Mouse (Mus musculus) erythroblast, embryonic 14.5 days (primary cell): ENCODE measurements around the gene C130032M10Rik.

Experiments
- GATA1 ChIP-seq: IDR thresholded peaks from 2 replicates; pipeline ENCODE4 v1.6.1; 2012; ENCODE audit warnings: low read length, inconsistent platforms, mixed read lengths
- TAL1 ChIP-seq: IDR thresholded peaks from 3 replicates; pipeline ENCODE4 v1.6.1; 2012; ENCODE audit warnings: low read length, inconsistent platforms, mixed read lengths

GRCm38 (mm10) chr9:114562031-114562918 is 46.8 kb downstream of the C130032M10Rik start:
- TF ChIP-seq GATA1 (no peak), TAL1 (no peak)
